Mouse (Mus musculus) embryonic fibroblast, embryonic 13.5 days (primary cell): Measurements from ENCODE around the gene Bysl. TPM values are rescaled to one million over a fixed set of nuclear protein-coding genes. Genes with fewer than 3 reads are reported as not detected.
A peak's percentile ranks its signal among the peaks of the same experiment; 100 is the strongest.
"Not testable (repeated sequence)": the region's sequence is repeated elsewhere in the genome, so short reads cannot be mapped to it uniquely, and the experiment has no call there.

Experiments
- H3K27ac ChIP-seq: 2 replicates; pipeline ENCODE4 v1.5.1; 2012; ENCODE audit warnings: low read length, control low read depth, inconsistent platforms; ENCODE audit not compliant: insufficient read depth
- H3K4me1 ChIP-seq: 2 replicates; pipeline ENCODE4 v1.6.1; 2011; ENCODE audit warnings: low read length; ENCODE audit not compliant: control insufficient read depth, insufficient read depth
- H3K4me3 ChIP-seq: 2 replicates; pipeline ENCODE4 v1.5.1; 2011; ENCODE audit warnings: mild to moderate bottlenecking, control low read depth, low read length; ENCODE audit not compliant: insufficient read depth
- CTCF ChIP-seq: IDR thresholded peaks from 2 replicates; pipeline ENCODE4 v1.5.1; 2011; ENCODE audit warnings: mild to moderate bottlenecking, control low read depth, low read length, moderate library complexity, borderline replicate concordance; ENCODE audit not compliant: insufficient read depth
- POLR2A ChIP-seq: IDR thresholded peaks from 2 replicates; pipeline ENCODE4 v1.6.1; 2011; ENCODE audit warnings: low read depth, mild to moderate bottlenecking, control low read depth, low read length, moderate library complexity
- polyA plus RNA-seq: library from polyadenylated mRNA; stranded (reverse); fragments of >200 nt; gene quantifications from 2 replicates; pipeline ENCODE4 v1.2.4, GENCODE M21; 2011; ENCODE audit warnings: low read depth; ENCODE audit not compliant: missing spikeins, insufficient read length

The Bysl gene
- polyA plus RNA-seq, 1 experiment, result 11.6 TPM

DNA sequence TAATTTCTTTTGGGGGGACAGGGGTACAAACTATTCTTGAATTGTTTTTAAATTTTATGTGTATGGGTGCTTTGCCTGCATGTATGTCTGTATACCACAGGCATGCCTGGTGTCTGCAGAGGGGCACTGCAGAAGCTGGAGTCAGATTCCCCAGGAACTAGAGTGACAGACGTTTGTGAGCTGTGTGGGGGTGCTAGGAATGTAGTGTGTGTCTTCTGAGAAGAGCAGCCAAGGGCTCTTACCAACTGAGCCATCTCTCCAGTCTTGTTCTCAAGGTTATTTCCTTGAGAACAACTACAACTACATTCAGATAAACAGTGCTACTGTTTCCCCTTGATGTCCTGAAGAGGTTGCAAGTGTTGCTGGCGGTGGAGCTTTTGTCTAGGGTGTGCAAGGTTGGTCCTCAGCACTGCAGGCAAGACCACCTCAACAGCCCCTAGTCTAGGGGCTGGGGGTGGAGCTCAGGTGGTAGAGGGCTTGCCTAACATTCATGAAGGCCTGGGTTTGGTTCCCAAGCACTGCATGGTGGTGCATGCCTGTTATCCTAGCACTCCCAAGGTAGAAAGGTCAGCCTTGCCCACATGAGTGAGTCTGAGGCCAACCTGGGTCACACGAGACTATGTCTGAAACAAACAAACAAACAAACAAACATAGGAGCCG lies 21.0 kb upstream of the Bysl start:
- Histone ChIP-seq H3K27ac (no peak overlapping the region), H3K4me1 (no peaks in the 10 kb centered on the region), H3K4me3 (no peak overlapping the region)
- TF ChIP-seq CTCF, result no peak
- TF ChIP-seq POLR2A, result no peak

DNA sequence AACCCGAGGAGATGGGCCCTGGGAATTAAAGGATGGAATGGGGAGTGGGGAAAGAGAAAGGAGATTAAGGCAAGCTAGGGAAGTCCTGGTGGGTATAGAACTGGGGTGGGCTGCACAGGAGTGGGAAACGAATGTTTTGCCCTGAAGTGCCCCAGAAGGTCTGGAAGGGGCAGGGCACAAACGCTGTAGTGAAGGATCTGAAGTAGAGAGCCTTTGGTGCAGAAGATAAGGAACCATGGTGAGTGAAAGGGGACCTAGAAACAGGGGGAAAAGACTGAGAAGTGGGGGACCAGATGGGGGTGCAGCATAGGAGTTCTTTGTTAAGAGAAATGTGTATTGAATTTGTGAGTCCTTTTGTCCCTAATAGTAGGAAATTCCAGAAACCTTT lies 19.4 kb upstream of the Bysl start, which contains the start of gene Usp49:
TSS of gene Usp49 (plus strand) at position 13 of the 388 bp plus-strand sequence.
- TF ChIP-seq CTCF, result no peak
- no peak for TF ChIP-seq POLR2A
- peak within 1 kb of the TSS; percentile 67 for H3K27ac ChIP-seq
- no peaks in the 10 kb centered on the region for H3K4me1 ChIP-seq
- peak within 1 kb of the TSS; percentile 89 for H3K4me3 ChIP-seq

DNA sequence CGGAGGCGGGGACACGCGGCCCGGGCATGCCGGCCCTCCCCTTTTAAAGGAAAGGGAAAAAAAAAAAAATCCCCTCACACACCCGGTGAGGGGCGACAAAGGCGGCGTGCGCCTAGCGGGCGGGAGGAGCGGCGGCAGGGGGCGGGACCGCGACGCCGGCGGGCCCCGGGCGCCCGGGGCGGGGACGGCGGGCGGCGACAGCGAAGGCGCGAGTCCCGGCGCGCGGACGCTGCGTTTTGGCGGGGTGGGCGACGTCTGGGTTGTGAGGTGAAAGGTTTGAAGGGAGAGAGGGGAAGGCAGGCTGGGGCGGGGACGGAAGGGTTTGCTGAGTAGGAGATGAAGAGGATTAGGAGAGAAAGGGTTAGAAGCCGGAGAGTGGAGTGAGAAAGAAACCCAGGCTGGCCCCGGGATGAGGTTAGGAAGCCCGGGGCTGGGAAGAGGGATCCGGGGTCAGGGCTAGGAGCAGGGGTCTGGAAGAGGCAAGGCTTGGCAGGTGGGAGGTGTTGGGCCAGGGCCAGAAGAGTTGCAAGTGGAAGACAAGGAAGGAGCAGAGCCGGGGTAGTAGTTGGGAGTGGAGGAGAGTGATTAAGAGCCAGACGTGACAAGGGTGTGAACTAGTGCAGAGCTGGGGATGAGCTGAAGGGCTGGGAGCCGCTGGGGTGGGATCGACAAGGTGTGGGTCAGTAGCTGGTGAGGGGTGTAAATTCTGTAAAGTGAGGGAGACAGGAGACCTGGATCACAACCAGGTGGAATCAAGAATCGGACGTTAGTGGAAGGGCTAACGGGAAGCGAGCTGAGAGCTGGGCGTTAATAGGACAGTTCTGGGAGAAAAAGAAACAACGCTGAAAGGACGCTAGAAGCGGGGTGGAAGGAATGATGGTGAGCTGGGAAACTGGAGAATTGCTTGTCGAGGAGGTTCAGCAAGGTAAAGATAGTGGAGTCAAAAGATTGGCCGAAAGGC lies 18.7 kb upstream of the Bysl start:
- peak overlapping the region; percentile 89 for H3K4me3 ChIP-seq
- no peaks in the 10 kb centered on the region for H3K4me1 ChIP-seq
- TF ChIP-seq POLR2A (peak; percentile 50), CTCF (no peak)
- H3K27ac ChIP-seq, result peak overlapping the region; percentile 67

DNA sequence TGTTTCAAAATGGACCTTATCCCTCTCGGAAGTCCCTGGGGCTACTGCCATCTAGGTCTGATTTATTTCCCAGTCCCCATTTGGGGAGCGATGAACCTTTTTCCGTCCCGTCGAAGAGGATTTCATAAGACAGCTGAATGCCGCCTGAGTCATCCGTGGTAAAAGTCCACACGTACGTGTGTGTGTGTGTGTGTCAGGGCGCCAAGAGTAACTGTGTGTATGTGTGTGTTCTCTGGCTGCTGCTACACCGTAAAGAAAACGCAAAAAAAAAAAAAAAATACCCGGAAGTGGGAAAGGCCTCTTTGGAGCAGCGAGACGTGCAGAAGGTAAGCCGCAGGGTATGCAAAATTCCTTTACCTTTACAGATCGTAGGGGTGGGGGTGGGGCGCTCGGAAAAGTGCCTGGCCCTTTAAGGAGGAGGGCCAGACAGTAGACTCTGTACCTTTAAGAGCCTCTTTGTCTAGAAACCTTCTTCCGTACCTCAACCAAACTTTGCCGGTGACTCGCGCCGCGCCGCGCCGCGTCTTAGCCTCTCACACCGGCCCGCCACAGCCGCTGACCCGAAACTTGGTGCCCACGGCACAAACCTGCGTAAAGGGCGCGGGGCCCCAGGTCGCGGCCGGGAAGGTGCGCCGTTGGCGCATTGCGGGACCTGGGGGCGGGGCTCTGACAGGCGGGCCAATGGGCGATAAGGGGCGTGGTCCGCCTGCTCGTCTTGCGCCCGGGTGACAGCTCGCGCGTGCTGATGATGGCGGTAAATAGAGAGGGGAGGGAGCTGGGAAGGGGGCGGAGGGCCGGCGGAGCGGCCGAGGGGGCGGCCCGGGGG lies 17.8 kb upstream of the Bysl start:
- TF ChIP-seq POLR2A (peak; percentile 24; the same call in 1 of the 2 replicates), CTCF (no peak)
- peak overlapping the region; percentile 89 for H3K27ac ChIP-seq

DNA sequence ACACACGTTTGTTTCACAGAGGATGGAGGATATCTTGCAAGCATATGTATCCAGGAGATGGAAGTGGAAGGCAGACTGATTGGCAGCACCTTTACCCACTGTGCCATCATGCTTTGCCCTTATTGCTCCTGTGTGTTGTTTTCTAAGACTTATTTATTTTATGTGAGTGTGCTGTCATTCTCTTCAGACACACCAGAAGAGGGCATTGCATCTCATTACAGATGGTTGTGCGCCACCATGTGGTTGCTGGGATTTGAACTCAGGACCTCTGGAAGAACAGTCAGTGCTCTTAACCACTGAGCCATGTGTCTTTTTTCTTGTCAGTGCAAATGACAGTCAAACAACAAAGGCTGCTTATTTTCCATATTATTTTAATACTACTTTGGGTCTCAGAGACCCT lies 16.5 kb upstream of the Bysl start:
- TF ChIP-seq POLR2A, result no peak
- no peak for TF ChIP-seq CTCF
- H3K27ac ChIP-seq, result peak overlapping the region; percentile 89

More for the DNA sequence above, 17.8 kb upstream of the Bysl start:
- Histone ChIP-seq H3K4me1 (no peaks in the 10 kb centered on the region), H3K4me3 (peak overlapping the region; percentile 89)

DNA sequence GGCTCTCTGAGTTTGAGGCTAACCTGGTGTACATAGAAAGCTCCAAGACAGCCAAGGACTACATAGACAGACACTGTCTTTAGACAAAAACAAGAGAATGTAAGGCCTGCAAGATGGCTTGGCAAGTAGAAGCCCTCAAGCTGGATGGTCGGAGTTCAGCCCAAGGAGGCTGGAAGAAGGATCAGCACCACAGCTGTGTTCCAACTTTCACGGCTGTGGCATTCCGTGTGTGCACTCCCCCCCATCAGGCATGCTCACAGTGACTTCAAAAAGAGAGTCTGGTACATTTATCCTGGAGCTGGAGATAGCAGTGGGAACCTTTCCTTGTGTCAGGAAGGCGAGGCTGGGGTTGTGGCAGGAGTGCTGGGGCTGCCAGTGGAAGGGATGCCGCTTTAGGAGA lies 14.7 kb upstream of the Bysl start:
- Histone ChIP-seq H3K4me3 (no peak overlapping the region), H3K4me1 (no peaks in the 10 kb centered on the region), H3K27ac (no peak overlapping the region)
- TF ChIP-seq CTCF (no peak), POLR2A (no peak)

More for the DNA sequence above, 16.5 kb upstream of the Bysl start:
- Histone ChIP-seq H3K4me1 (no peaks in the 10 kb centered on the region), H3K4me3 (no peak overlapping the region)

GRCm38 (mm10) chr17:47625088-47625487 lies 13.8 kb upstream of the Bysl start:
- H3K27ac ChIP-seq, result no peak overlapping the region
- no peaks in the 10 kb centered on the region for H3K4me1 ChIP-seq
- no peak overlapping the region for H3K4me3 ChIP-seq
- TF ChIP-seq CTCF (no peak), POLR2A (no peak)

- not testable (repeated sequence) for H3K27ac ChIP-seq, H3K4me3 ChIP-seq, H3K4me1 ChIP-seq
Measured at GRCm38 (mm10) chr17:47624572-47624971, 13.3 kb upstream of the Bysl start.

DNA sequence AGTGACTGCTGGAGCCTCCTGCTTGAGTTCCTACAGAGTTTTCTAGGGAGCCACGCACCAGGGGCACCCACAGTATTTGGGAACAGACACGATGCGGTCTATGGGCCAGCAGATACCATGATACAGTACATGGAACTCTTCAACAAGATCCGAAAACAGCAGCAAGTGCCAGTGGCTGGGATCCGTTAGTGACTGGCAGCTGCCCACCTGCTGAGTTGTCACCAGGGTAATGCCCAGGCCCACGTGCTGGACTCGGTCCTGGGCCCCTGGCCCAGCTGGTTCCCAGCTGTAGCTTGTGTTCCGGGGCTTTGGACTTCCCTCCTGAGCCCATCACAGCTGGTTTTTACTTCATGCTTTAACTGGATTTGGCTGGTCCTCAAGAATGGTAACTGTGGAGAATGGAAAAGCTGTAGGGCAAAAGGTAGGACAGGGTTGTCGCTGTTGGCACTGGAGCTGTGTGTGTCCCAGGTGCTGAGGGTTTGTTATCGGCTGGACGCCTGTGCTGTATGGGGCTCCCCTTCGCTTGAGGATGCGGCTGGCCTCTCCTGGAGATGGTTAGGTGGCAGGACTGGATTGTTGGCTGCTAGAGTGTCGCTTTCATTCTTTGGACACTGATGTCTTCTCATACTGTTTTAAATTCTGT lies 11.7 kb upstream of the Bysl start:
- Histone ChIP-seq H3K27ac (no peak overlapping the region), H3K4me1 (no peaks in the 10 kb centered on the region), H3K4me3 (no peak overlapping the region)
- TF ChIP-seq CTCF (no peak), POLR2A (no peak)
